Mouse (Mus musculus) adipose tissue, adult 10 weeks (tissue): ENCODE measurements around the gene Doc2g. TPM values are rescaled to one million over a fixed set of nuclear protein-coding genes. Genes with fewer than 3 reads are reported as not detected.

Source experiments
- polyA plus RNA-seq: library from polyadenylated mRNA; stranded (reverse); fragments of 350-450 nt; fragmentation: Illumina TruSeq; extraction: RNeasy Lipid Tissue Mini Kit (QIAGEN cat#74804); gene quantifications from one replicate; pipeline ENCODE4 v1.2.3, GENCODE M21; 2014; ENCODE audit warnings: low read depth, low replicate concordance

Gene Doc2g
- 3.2 TPM for polyA plus RNA-seq

GRCm38 (mm10) chr19:4003112-4003511 lies at the start of gene Doc2g:
Gene Doc2g (plus strand): TSS chr19:4003313.

GRCm38 (mm10) chr19:3958470-3958869 lies 44.6 kb upstream of the Doc2g start, which contains the start of gene Aldh3b3:
Gene Aldh3b3 (plus strand): TSS chr19:3958645.

GRCm38 (mm10) chr19:3972229-3972628 lies 30.9 kb upstream of the Doc2g start, which contains the start of gene Aldh3b2:
Gene Aldh3b2 (plus strand): TSS chr19:3972328.

GRCm38 (mm10) chr19:3986334-3986733 lies 16.8 kb upstream of the Doc2g start, which contains the start of gene Acy3:
Gene Acy3 (plus strand): TSS chr19:3986570.

GRCm38 (mm10) chr19:3992416-3992815 lies 10.7 kb upstream of the Doc2g start, which contains the start of gene Tbx10:
Gene Tbx10 (plus strand): TSS chr19:3992752.

GRCm38 (mm10) chr19:4000119-4000900 lies 2.8 kb upstream of the Doc2g start, which contains the start of the genes Nudt8 and Gm49405:
Gene Nudt8 (plus strand): TSS chr19:4000580.
Gene Gm49405 (plus strand): TSS chr19:4000626.

GRCm38 (mm10) chr19:4012432-4013022 lies 9.4 kb downstream of the Doc2g start, which contains the start of gene Ndufv1:
Gene Ndufv1 (minus strand): TSS chr19:4012806.

GRCm38 (mm10) chr19:4037788-4038232 lies 34.7 kb downstream of the Doc2g start, which contains the start of gene Gstp1:
Gene Gstp1 (minus strand): TSS chr19:4037985.

GRCm38 (mm10) chr19:4045966-4046865 lies 43.1 kb downstream of the Doc2g start, which contains the start of gene Gstp2:
Gene Gstp2 (minus strand): TSS chr19:4046023.

Other genes with a start within 250 kb of the Doc2g start
- gene Kmt5b, start 235.9 kb upstream of the Doc2g start, polyA plus RNA-seq: 34.3 TPM
- 57.2 TPM for gene Chka, start 151.5 kb upstream of the Doc2g start, polyA plus RNA-seq
- 33.4 TPM for gene Tcirg1, start 96.2 kb upstream of the Doc2g start, polyA plus RNA-seq
- gene Ndufs8, start 90.5 kb upstream of the Doc2g start, polyA plus RNA-seq: 112 TPM
- gene Aldh3b1, start 73.5 kb upstream of the Doc2g start, polyA plus RNA-seq: 8.3 TPM
- gene Unc93b1, start 68.1 kb upstream of the Doc2g start, polyA plus RNA-seq: 55.5 TPM
- 0.15 TPM for gene Aldh3b3, start 44.7 kb upstream of the Doc2g start, polyA plus RNA-seq
- gene Aldh3b2, start 31.0 kb upstream of the Doc2g start, polyA plus RNA-seq: 10.9 TPM
- 32.3 TPM for gene Acy3, start 16.7 kb upstream of the Doc2g start, polyA plus RNA-seq
- not detected for gene Tbx10, start 10.6 kb upstream of the Doc2g start, polyA plus RNA-seq
- gene Nudt8, start 2.7 kb upstream of the Doc2g start, polyA plus RNA-seq: 25.3 TPM
- gene Gm49405, start 2.7 kb upstream of the Doc2g start, polyA plus RNA-seq: 2.5 TPM
- 124 TPM for gene Ndufv1, start 9.5 kb downstream of the Doc2g start, polyA plus RNA-seq
- gene Gstp1, start 34.7 kb downstream of the Doc2g start, polyA plus RNA-seq: 408 TPM
- gene Gstp2, start 42.7 kb downstream of the Doc2g start, polyA plus RNA-seq: 25.3 TPM
- gene Gstp3, start 56.3 kb downstream of the Doc2g start, polyA plus RNA-seq: 0.71 TPM
- not detected for gene Cabp2, start 78.3 kb downstream of the Doc2g start, polyA plus RNA-seq
- 93.4 TPM for gene Cdk2ap2, start 93.9 kb downstream of the Doc2g start, polyA plus RNA-seq
- gene Pitpnm1, start 96.7 kb downstream of the Doc2g start, polyA plus RNA-seq: 29.6 TPM
- gene Aip, start 122.5 kb downstream of the Doc2g start, polyA plus RNA-seq: 74.7 TPM
- gene Gpr152, start 136.5 kb downstream of the Doc2g start, polyA plus RNA-seq: 0.19 TPM
- gene Cabp4, start 140.7 kb downstream of the Doc2g start, polyA plus RNA-seq: 1.1 TPM
- 169 TPM for gene Coro1b, start 145.3 kb downstream of the Doc2g start, polyA plus RNA-seq
- gene Ptprcap, start 150.3 kb downstream of the Doc2g start, polyA plus RNA-seq: 3.3 TPM
- gene Rps6kb2, start 160.0 kb downstream of the Doc2g start, polyA plus RNA-seq: 27.2 TPM
- gene Carns1, start 172.2 kb downstream of the Doc2g start, polyA plus RNA-seq: 5.1 TPM
- 3.5 TPM for gene Tbc1d10c, start 188.0 kb downstream of the Doc2g start, polyA plus RNA-seq
- gene Ppp1ca, start 188.8 kb downstream of the Doc2g start, polyA plus RNA-seq: 434 TPM
- gene Rad9a, start 198.3 kb downstream of the Doc2g start, polyA plus RNA-seq: 15.7 TPM
- 3.9 TPM for gene Clcf1, start 210.9 kb downstream of the Doc2g start, polyA plus RNA-seq
- not detected for gene AC109138.7, start 211.0 kb downstream of the Doc2g start, polyA plus RNA-seq
- 61.3 TPM for gene Pold4, start 228.6 kb downstream of the Doc2g start, polyA plus RNA-seq